In the genomic region with DNA sequence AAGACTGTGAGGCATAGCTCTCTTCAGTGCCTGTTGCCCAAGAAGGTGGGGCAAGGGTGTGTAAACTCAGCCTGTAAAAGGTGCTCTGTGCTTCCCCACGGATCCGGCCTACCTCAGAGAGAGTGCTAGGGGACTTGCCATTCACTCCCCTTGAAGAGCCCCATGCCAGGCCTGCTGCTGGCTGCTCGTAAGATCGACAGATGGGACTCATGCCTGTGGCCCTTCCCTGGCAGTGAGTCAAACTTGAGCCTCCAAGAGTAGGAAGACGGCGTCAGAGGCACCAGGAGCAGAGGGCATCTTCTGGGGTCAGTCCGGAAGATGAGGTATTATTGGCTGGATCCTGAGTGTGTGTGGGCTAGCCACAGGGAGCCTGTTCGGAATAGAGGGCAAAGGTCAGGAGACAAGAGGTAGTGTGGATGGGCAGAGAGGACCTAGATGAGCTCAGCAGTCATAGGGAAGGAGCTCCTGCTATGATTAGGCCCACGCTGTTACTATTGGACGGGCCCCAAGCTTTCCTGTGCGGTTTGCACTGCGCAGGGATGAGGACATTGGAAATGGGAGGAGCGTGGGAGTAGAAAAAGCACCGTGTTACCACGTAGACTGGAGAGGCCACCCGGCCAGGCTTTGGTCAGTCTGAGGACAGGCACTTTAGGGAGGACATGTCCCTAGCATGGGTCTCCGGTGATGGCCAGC, we compare ENCODE assay signal across 21 mouse cellular contexts. TPM values are rescaled to one million over a fixed set of nuclear protein-coding genes. Genes with fewer than 3 reads are reported as not detected.
DNase-seq lines count a peak whose midpoint lies in the region; ATAC-seq and TF ChIP-seq lines count a peak whose summit lies in the region.
"Had no signal": no experiment of that assay in that cellular context is flagged by ENCODE, and none has a peak within 500 bp of the region (broad histone marks: within the 10 kb centered on the region; RNA-seq: fewer than 3 reads in every experiment).

No protein-coding gene starts in this region.

- no peak for TF ChIP-seq POLR2A in kidney, adult 2 months (IDR thresholded peaks at IDR 0.05; ENCODE audit: low read depth, low read length)

- H3K4me1 ChIP-seq in kidney, adult 2 months (ENCODE audit: control insufficient read depth, insufficient read depth, low read length): 0 out of 2 replicates have a peak, but pooled peaks cover 3% of the 10 kb centered on the region
- H3K4me1 ChIP-seq in midbrain, postnatal 0 days (ENCODE audit: insufficient read depth, low read length): peaks cover 12% of the 10 kb centered on the region; the same call in 1 of the 2 replicates
- peaks cover 43% of the 10 kb centered on the region for H3K4me1 ChIP-seq in midbrain, embryonic 13.5 days (replicated peaks)
- H3K4me1 ChIP-seq in neural tube, embryonic 15.5 days: peaks cover 47% of the 10 kb centered on the region

- H3K36me3 ChIP-seq in kidney, adult 2 months (ENCODE audit: control insufficient read depth, insufficient read depth, low read length): no peaks in the 10 kb centered on the region
- H3K36me3 ChIP-seq in midbrain, postnatal 0 days (ENCODE audit: insufficient read depth, low read length): peaks cover 42% of the 10 kb centered on the region
- peaks cover 59% of the 10 kb centered on the region for H3K36me3 ChIP-seq in midbrain, embryonic 13.5 days
- peaks cover 41% of the 10 kb centered on the region for H3K36me3 ChIP-seq in neural tube, embryonic 15.5 days
- H3K36me3 ChIP-seq: embryonic facial prominence, embryonic 13.5 days; intestine, embryonic 15.5 days; liver, embryonic 12.5 days had no signal

- H3K27ac ChIP-seq in kidney, adult 2 months (ENCODE audit: insufficient read depth, low read depth, low read length): no peak overlapping the region
- H3K27ac ChIP-seq in midbrain, postnatal 0 days (ENCODE audit: low read depth, low read length): 0 out of 2 replicates have a peak overlapping the region, but pooled peaks have one; percentile 12
- H3K27ac ChIP-seq in midbrain, embryonic 13.5 days: no peak overlapping the region
- H3K27ac ChIP-seq in neural tube, embryonic 15.5 days (replicated peaks): peak overlapping the region; percentile 69; the same call in 1 of the 2 replicates
- H3K27ac ChIP-seq: embryonic facial prominence, embryonic 13.5 days; intestine, embryonic 15.5 days; liver, embryonic 12.5 days had no signal

- H3K4me2 ChIP-seq in midbrain, postnatal 0 days (ENCODE audit: low read depth, low read length, poor library complexity, severe bottlenecking): no peak overlapping the region
- no peak overlapping the region for H3K4me2 ChIP-seq in midbrain, embryonic 13.5 days (replicated peaks)
- no peak overlapping the region for H3K4me2 ChIP-seq in neural tube, embryonic 15.5 days
- H3K4me2 ChIP-seq: embryonic facial prominence, embryonic 13.5 days; intestine, embryonic 15.5 days; liver, embryonic 12.5 days; midbrain, embryonic 11.5 days; neural tube, embryonic 12.5 days had no signal

- WGBS in kidney, adult 2 months: 64% methylated on average over 17 of the region's 17 CpGs
- WGBS in midbrain, postnatal 0 days: 79% methylated on average over 17 of the region's 17 CpGs
- 80% methylated on average over 17 of the region's 17 CpGs for WGBS in midbrain, embryonic 13.5 days
- 76% methylated on average over 17 of the region's 17 CpGs for WGBS in neural tube, embryonic 15.5 days

- no peaks in the 10 kb centered on the region; the same call in 1 of the 2 replicates for H3K27me3 ChIP-seq in kidney, adult 2 months (replicated peaks; ENCODE audit: control insufficient read depth, insufficient read depth, low read length)
- H3K27me3 ChIP-seq in midbrain, postnatal 0 days (ENCODE audit: insufficient read depth, low read length): no peaks in the 10 kb centered on the region
- no peaks in the 10 kb centered on the region for H3K27me3 ChIP-seq in midbrain, embryonic 13.5 days
- no peaks in the 10 kb centered on the region for H3K27me3 ChIP-seq in neural tube, embryonic 15.5 days (replicated peaks)

- TF ChIP-seq CTCF in kidney, adult 2 months (conservative IDR thresholded peaks at IDR 0.05; ENCODE audit: insufficient read depth, insufficient read length, low read depth, low read length): no peak
- TF ChIP-seq CTCF in midbrain, postnatal 0 days (IDR thresholded peaks at IDR 0.05): no peak

- H3K9ac ChIP-seq in midbrain, postnatal 0 days (replicated peaks; ENCODE audit: low read length, poor library complexity, severe bottlenecking): no peak overlapping the region
- no peak overlapping the region for H3K9ac ChIP-seq in midbrain, embryonic 13.5 days (replicated peaks)
- no peak overlapping the region for H3K9ac ChIP-seq in neural tube, embryonic 15.5 days (replicated peaks)
- H3K9ac ChIP-seq: embryonic facial prominence, embryonic 13.5 days; intestine, embryonic 15.5 days; liver, embryonic 12.5 days; neural tube, embryonic 12.5 days had no signal

- no peak for ATAC-seq in midbrain, postnatal 0 days (ENCODE audit: low FRiP score)
- no peak for ATAC-seq in midbrain, embryonic 13.5 days
- no peak for ATAC-seq in neural tube, embryonic 15.5 days (ENCODE audit: low FRiP score)
- ATAC-seq: intestine, embryonic 15.5 days; liver, embryonic 12.5 days had no signal

- DNase-seq in kidney, adult 2 months: peak; percentile 8
- DNase-seq in kidney, adult 11 months: no peak
- DNase-seq in midbrain, postnatal 0 days (ENCODE audit: low spot score): peak; percentile 68
- DNase-seq in cerebellum, adult 9-11 months: peak; percentile 97
- DNase-seq in lung, adult 18-20 months: no peak
- no peak for DNase-seq in ovary, postnatal 10 days (ENCODE audit: low spot score)
- DNase-seq: adrenal gland, postnatal 10 days; heart, postnatal 10 days; lung, postnatal 10 days; right cerebral cortex, postnatal 25 days had no signal

- no peak overlapping the region for H3K4me3 ChIP-seq in kidney, adult 2 months (ENCODE audit: insufficient read depth, low read depth, low read length)
- H3K4me3 ChIP-seq in midbrain, postnatal 0 days (ENCODE audit: low read depth, low read length): no peak overlapping the region
- no peak overlapping the region for H3K4me3 ChIP-seq in midbrain, embryonic 13.5 days (replicated peaks)
- no peak overlapping the region for H3K4me3 ChIP-seq in neural tube, embryonic 15.5 days (replicated peaks)
- H3K4me3 ChIP-seq: embryonic facial prominence, embryonic 13.5 days; forebrain, embryonic 10.5 days; intestine, embryonic 15.5 days; liver, embryonic 12.5 days; neural tube, embryonic 12.5 days had no signal

- H3K9me3 ChIP-seq in midbrain, postnatal 0 days (ENCODE audit: low read length): no peaks in the 10 kb centered on the region
- no peaks in the 10 kb centered on the region for H3K9me3 ChIP-seq in midbrain, embryonic 13.5 days
- H3K9me3 ChIP-seq in neural tube, embryonic 15.5 days (replicated peaks): no peaks in the 10 kb centered on the region
- H3K9me3 ChIP-seq: embryonic facial prominence, embryonic 13.5 days; forebrain, embryonic 10.5 days; intestine, embryonic 15.5 days; liver, embryonic 12.5 days; neural tube, embryonic 12.5 days had no signal

RNA-seq across cellular contexts. Expression of gene Slc22a12, which starts 14.8 kb away (rescaled TPM):
- 1,526 and 1,915 TPM in 2 replicates for polyA plus RNA-seq in kidney, adult 2 months (2012; rRNA removed)
- total RNA-seq in midbrain, postnatal 0 days (2014; rRNA removed): 0.71 TPM in 1 of 2 replicates, not detected in the other
- 0.45 and 0.57 TPM in 2 replicates for polyA plus RNA-seq in midbrain, postnatal 0 days (2015; fragmentation: Nextera tagmentation; extraction: Ambion mirVana)
- polyA plus RNA-seq in midbrain, embryonic 13.5 days (2015; fragmentation: Nextera tagmentation; extraction: Ambion mirVana): 0.19 TPM in 1 of 2 replicates, not detected in the other
- polyA plus RNA-seq in neural tube, embryonic 15.5 days (2015; fragmentation: Nextera tagmentation; extraction: Ambion mirVana): 0.14 TPM in 1 of 2 replicates, not detected in the other
- total RNA-seq: adrenal gland, postnatal 10 days; granulocyte monocyte progenitor cell, adult 5-6 weeks; heart, postnatal 10 days; MEL had no signal
- polyA plus RNA-seq: embryonic facial prominence, embryonic 13.5 days; forebrain, embryonic 10.5 days; liver, embryonic 12.5 days; midbrain, embryonic 11.5 days; neural tube, embryonic 12.5 days; thymus, postnatal 0 days had no signal

Comparison
In these comparisons a context has a peak if more than half of its experiments do, and no peak if none do; other contexts are left out.
1. DNase-seq: peak in kidney, adult 2 months (single experiment), midbrain, postnatal 0 days (single experiment) and cerebellum, adult 9-11 months (single experiment); none in kidney, adult 11 months (single experiment), lung, adult 18-20 months (0 of 2) and ovary, postnatal 10 days (single experiment).
2. H3K27ac ChIP-seq: peak in midbrain, postnatal 0 days (single experiment) and neural tube, embryonic 15.5 days (single experiment); none in kidney, adult 2 months (single experiment) and midbrain, embryonic 13.5 days (single experiment).
3. RNA of gene Slc22a12, which starts 14.8 kb away (polyA plus RNA-seq): 1,526 to 1,915 TPM in kidney, adult 2 months; 0.45 to 0.57 TPM in midbrain, postnatal 0 days, 0.14 TPM in neural tube, embryonic 15.5 days and 0.19 TPM in midbrain, embryonic 13.5 days; every median in the first group is over 100 times any median in the second.